Mouse (Mus musculus): ENCODE measurements around the gene Pigo.

- no peak for TF ChIP-seq POLR2A (IDR thresholded peaks at IDR 0.05; ENCODE audit: borderline replicate concordance, extremely low read depth, low read depth, low read length)
- TF ChIP-seq CTCF (IDR thresholded peaks at IDR 0.05; ENCODE audit: insufficient read depth, low read length) = no peak
Measured at GRCm38 (mm10) chr4:42988296-42988695, 37.3 kb downstream of the Pigo start.

Measured in lung, adult 2 months (tissue).